Mouse (Mus musculus) liver, embryonic 14.5 days (tissue): Measurements from ENCODE around the gene Hic1.

Source experiments
- CTCF ChIP-seq: IDR thresholded peaks from 2 replicates; pipeline ENCODE4 v1.5.1; 2016; ENCODE audit warnings: antibody characterized with exemption, low read depth, control low read depth
- EP300 ChIP-seq: IDR thresholded peaks from 2 replicates; pipeline ENCODE4 v1.6.1; 2016; ENCODE audit warnings: antibody characterized with exemption, low read depth

GRCm38 (mm10) chr11:75193256-75194071, 24.1 kb upstream of the Hic1 start, which contains the start of gene Rtn4rl1:
- no peak for TF ChIP-seq CTCF
- no peak for TF ChIP-seq EP300
